Mouse (Mus musculus) retina, postnatal 1 day (tissue): Measurements from ENCODE around the gene Csrnp2.
"Not testable (repeated sequence)": the region's sequence is repeated elsewhere in the genome, so short reads cannot be mapped to it uniquely, and the experiment has no call there.

Experiments used
- DNase-seq: peaks from one replicate; pipeline ENCODE4 v3.0.0-alpha.2; 2012

Gene Csrnp2

GRCm38 (mm10) chr15:100495102-100495501, at the start of gene Csrnp2:
Csrnp2 (minus strand) TSS chr15:100495488.
- peak; percentile 97 for DNase-seq

- DNase-seq: not testable (repeated sequence)
Measured at GRCm38 (mm10) chr15:100543651-100544030, 48.4 kb upstream of the Csrnp2 start.

- not testable (repeated sequence) for DNase-seq
Measured at GRCm38 (mm10) chr15:100542876-100543650, 47.8 kb upstream of the Csrnp2 start.

GRCm38 (mm10) chr15:100541426-100541825, 46.1 kb upstream of the Csrnp2 start:
- DNase-seq: no peak

GRCm38 (mm10) chr15:100541001-100541400, 45.7 kb upstream of the Csrnp2 start:
- not testable (repeated sequence) for DNase-seq

GRCm38 (mm10) chr15:100539411-100539810, 44.1 kb upstream of the Csrnp2 start:
- DNase-seq: no peak

GRCm38 (mm10) chr15:100537913-100538312, 42.6 kb upstream of the Csrnp2 start:
- DNase-seq: peak; percentile 64

GRCm38 (mm10) chr15:100527900-100528299, 32.6 kb upstream of the Csrnp2 start:
- DNase-seq: no peak

- DNase-seq: no peak
Measured at GRCm38 (mm10) chr15:100525405-100525804, 30.1 kb upstream of the Csrnp2 start.

- no peak for DNase-seq
Measured at GRCm38 (mm10) chr15:100520306-100520705, 25.0 kb upstream of the Csrnp2 start.

GRCm38 (mm10) chr15:100515121-100515520, 19.8 kb upstream of the Csrnp2 start:
- DNase-seq: no peak

GRCm38 (mm10) chr15:100513387-100513786, 18.1 kb upstream of the Csrnp2 start:
- no peak for DNase-seq

- no peak for DNase-seq
Measured at GRCm38 (mm10) chr15:100510072-100510471, 14.8 kb upstream of the Csrnp2 start.

GRCm38 (mm10) chr15:100508454-100509167, 13.3 kb upstream of the Csrnp2 start:
- no peak for DNase-seq

GRCm38 (mm10) chr15:100499506-100499905, 4.2 kb upstream of the Csrnp2 start:
- DNase-seq: not testable (repeated sequence)

- DNase-seq: no peak
Measured at GRCm38 (mm10) chr15:100494647-100495046, 641 bp downstream of the Csrnp2 start.

GRCm38 (mm10) chr15:100491966-100492365, 3.3 kb downstream of the Csrnp2 start:
- peak; percentile 25 for DNase-seq

GRCm38 (mm10) chr15:100489263-100489662, 6.0 kb downstream of the Csrnp2 start:
- DNase-seq: no peak

- not testable (repeated sequence) for DNase-seq
Measured at GRCm38 (mm10) chr15:100488297-100488696, 7.0 kb downstream of the Csrnp2 start.

GRCm38 (mm10) chr15:100487050-100487449, 8.2 kb downstream of the Csrnp2 start:
- DNase-seq: no peak

GRCm38 (mm10) chr15:100486450-100486849, 8.8 kb downstream of the Csrnp2 start:
- no peak for DNase-seq

GRCm38 (mm10) chr15:100485576-100485975, 9.7 kb downstream of the Csrnp2 start:
- DNase-seq: no peak

GRCm38 (mm10) chr15:100478925-100479324, 16.4 kb downstream of the Csrnp2 start:
- DNase-seq: no peak

GRCm38 (mm10) chr15:100478351-100478750, 16.9 kb downstream of the Csrnp2 start:
- no peak for DNase-seq
